Mouse (Mus musculus) embryonic facial prominence, embryonic 15.5 days (tissue): Measurements from ENCODE around the gene Mrpl48. TPM values are rescaled to one million over a fixed set of nuclear protein-coding genes. Genes with fewer than 3 reads are reported as not detected.

Experiments
- ATAC-seq: fragments of 200-750 bp; cut with Nextera tagmentation; 2 replicates; pipeline ENCODE4 v1.8.0; 2017; ENCODE audit warnings: low read depth, moderate TSS enrichment; ENCODE audit not compliant: insufficient number of reproducible peaks, low FRiP score, low TSS enrichment
- H3K27ac ChIP-seq: fragments of 300-500 bp; sonication (generic); replicated peaks from 2 replicates; pipeline ENCODE4 v1.5.1; 2015; ENCODE audit warnings: mild to moderate bottlenecking, inconsistent platforms
- H3K27me3 ChIP-seq: fragments of 300-500 bp; sonication (generic); 2 replicates; pipeline ENCODE4 v1.6.1; 2015; ENCODE audit warnings: inconsistent platforms
- H3K36me3 ChIP-seq: fragments of 300-500 bp; sonication (generic); 2 replicates; pipeline ENCODE4 v1.6.1; 2015; ENCODE audit warnings: mild to moderate bottlenecking, inconsistent platforms
- H3K4me1 ChIP-seq: fragments of 300-500 bp; sonication (generic); 2 replicates; pipeline ENCODE4 v1.6.1; 2015; ENCODE audit warnings: inconsistent platforms
- H3K4me2 ChIP-seq: fragments of 300-500 bp; sonication (generic); replicated peaks from 2 replicates; pipeline ENCODE4 v1.6.1; 2015; ENCODE audit warnings: mild to moderate bottlenecking, inconsistent platforms
- H3K4me3 ChIP-seq: fragments of 300-500 bp; sonication (generic); replicated peaks from 2 replicates; pipeline ENCODE4 v1.5.1; 2015; ENCODE audit warnings: mild to moderate bottlenecking, inconsistent platforms
- H3K9ac ChIP-seq: fragments of 300-500 bp; sonication (generic); 2 replicates; pipeline ENCODE4 v1.6.1; 2015; ENCODE audit warnings: inconsistent platforms
- H3K9me3 ChIP-seq: fragments of 300-500 bp; sonication (generic); replicated peaks from 2 replicates; pipeline ENCODE4 v1.6.1; 2016; ENCODE audit warnings: inconsistent platforms
- WGBS: fragments of 180-500 bp; shearing (Covaris S2); methylation state at CpG from one replicate; pipeline ENCODE4 v1.1.7; 2015; 5-methylcytosine and 5-hydroxymethylcytosine counted together
- polyA plus RNA-seq: library from polyadenylated mRNA; unstranded; fragments of >200 nt; fragmentation: Nextera tagmentation; extraction: Ambion mirVana; gene quantifications from 2 replicates; pipeline ENCODE4 v1.2.1, GENCODE M21; 2015

Mrpl48 gene
- polyA plus RNA-seq, 1 experiment from 2014 or later = 75.0 TPM

GRCm38 (mm10) chr7:100503076-100503475, 105.0 kb downstream of the Mrpl48 start:
- H3K9ac ChIP-seq = no peak overlapping the region
- no peak overlapping the region for H3K4me2 ChIP-seq
- no peak overlapping the region for H3K27ac ChIP-seq
- no peaks in the 10 kb centered on the region; the same call in 1 of the 2 replicates for H3K27me3 ChIP-seq
- no peaks in the 10 kb centered on the region for H3K9me3 ChIP-seq
- WGBS = 87% methylated on average over 5 of the region's 5 CpGs
- no peak overlapping the region for H3K4me3 ChIP-seq
- H3K4me1 ChIP-seq = no peaks in the 10 kb centered on the region
- no peak for ATAC-seq
- H3K36me3 ChIP-seq = peaks cover 15% of the 10 kb centered on the region; the same call in 1 of the 2 replicates

GRCm38 (mm10) chr7:100502374-100502922, 105.7 kb downstream of the Mrpl48 start:
- no peak overlapping the region for H3K9ac ChIP-seq
- H3K4me1 ChIP-seq = no peaks in the 10 kb centered on the region
- ATAC-seq = no peak
- H3K27ac ChIP-seq = no peak overlapping the region
- no peak overlapping the region for H3K4me2 ChIP-seq
- H3K27me3 ChIP-seq = no peaks in the 10 kb centered on the region; the same call in 1 of the 2 replicates
- H3K36me3 ChIP-seq = peaks cover 21% of the 10 kb centered on the region; the same call in 1 of the 2 replicates
- H3K4me3 ChIP-seq = no peak overlapping the region
- no peaks in the 10 kb centered on the region for H3K9me3 ChIP-seq
- WGBS = 72% methylated on average over 7 of the region's 7 CpGs

GRCm38 (mm10) chr7:100501844-100502373, 106.2 kb downstream of the Mrpl48 start:
- Histone ChIP-seq H3K36me3 (peaks cover 25% of the 10 kb centered on the region; the same call in 1 of the 2 replicates), H3K9me3 (no peaks in the 10 kb centered on the region), H3K9ac (no peak overlapping the region), H3K27me3 (no peaks in the 10 kb centered on the region; the same call in 1 of the 2 replicates), H3K4me1 (0 out of 2 replicates have a peak, but pooled peaks cover 1% of the 10 kb centered on the region), H3K4me2 (no peak overlapping the region), H3K4me3 (no peak overlapping the region), H3K27ac (no peak overlapping the region)
- no peak for ATAC-seq
- WGBS = 53% methylated on average over 2 of the region's 2 CpGs

GRCm38 (mm10) chr7:100501027-100501843, 106.9 kb downstream of the Mrpl48 start:
- Histone ChIP-seq H3K36me3 (peaks cover 28% of the 10 kb centered on the region; the same call in 1 of the 2 replicates), H3K9ac (no peak overlapping the region), H3K27ac (no peak overlapping the region), H3K4me2 (no peak overlapping the region), H3K9me3 (no peaks in the 10 kb centered on the region), H3K4me1 (peaks cover 8% of the 10 kb centered on the region), H3K4me3 (no peak overlapping the region), H3K27me3 (no peaks in the 10 kb centered on the region; the same call in 1 of the 2 replicates)
- ATAC-seq = no peak
- 70% methylated on average over 6 of the region's 6 CpGs for WGBS

GRCm38 (mm10) chr7:100500276-100500977, 107.7 kb downstream of the Mrpl48 start:
- no peak overlapping the region for H3K4me3 ChIP-seq
- no peak overlapping the region for H3K9ac ChIP-seq
- H3K4me2 ChIP-seq = no peak overlapping the region
- H3K9me3 ChIP-seq = no peaks in the 10 kb centered on the region
- WGBS = 71% methylated on average over 16 of the region's 16 CpGs
- ATAC-seq = no peak
- no peaks in the 10 kb centered on the region for H3K27me3 ChIP-seq
- peaks cover 28% of the 10 kb centered on the region; the same call in 1 of the 2 replicates for H3K36me3 ChIP-seq
- H3K27ac ChIP-seq = no peak overlapping the region
- peaks cover 16% of the 10 kb centered on the region for H3K4me1 ChIP-seq

DNA sequence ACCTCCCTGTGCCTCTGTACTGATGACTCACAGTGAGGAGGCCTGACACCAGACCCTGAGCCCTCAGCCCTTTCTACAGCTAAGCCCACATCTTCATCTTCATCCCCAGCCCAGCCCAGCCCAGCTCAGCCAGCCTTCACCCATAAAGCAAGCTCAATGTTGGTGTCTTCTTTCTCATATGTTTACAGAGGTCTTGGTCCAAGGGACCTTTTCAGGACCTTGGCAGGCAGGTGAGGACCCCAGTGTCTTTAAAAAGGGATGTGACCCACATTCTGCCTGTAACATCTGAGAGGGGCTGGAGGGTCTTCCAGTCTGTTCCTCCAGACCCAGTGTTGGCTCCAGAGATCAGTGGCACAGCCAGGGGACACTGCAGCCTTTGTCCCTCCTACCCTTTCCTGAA, 108.6 kb downstream of the Mrpl48 start:
- H3K9me3 ChIP-seq = no peaks in the 10 kb centered on the region
- no peak for ATAC-seq
- H3K9ac ChIP-seq = no peak overlapping the region
- H3K4me2 ChIP-seq = no peak overlapping the region
- peaks cover 28% of the 10 kb centered on the region; the same call in 1 of the 2 replicates for H3K36me3 ChIP-seq
- H3K27me3 ChIP-seq = no peaks in the 10 kb centered on the region
- no peak overlapping the region for H3K4me3 ChIP-seq
- no peak overlapping the region for H3K27ac ChIP-seq
- H3K4me1 ChIP-seq = peaks cover 24% of the 10 kb centered on the region

DNA sequence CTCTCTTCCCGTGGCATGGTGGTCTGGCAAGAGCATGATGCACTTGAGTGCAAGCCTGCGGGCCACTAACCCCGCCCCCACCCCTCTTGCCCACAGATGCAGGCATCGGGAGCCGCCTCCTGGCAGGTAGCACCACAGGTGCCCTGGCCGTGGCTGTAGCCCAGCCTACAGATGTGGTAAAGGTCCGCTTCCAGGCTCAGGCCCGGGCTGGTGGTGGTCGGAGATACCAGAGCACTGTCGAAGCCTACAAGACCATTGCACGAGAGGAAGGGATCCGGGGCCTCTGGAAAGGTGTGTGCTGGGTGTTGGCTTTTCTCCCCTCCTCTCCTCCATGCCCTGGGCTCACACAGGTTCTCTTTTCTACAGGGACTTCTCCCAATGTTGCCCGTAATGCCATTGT, 110.1 kb downstream of the Mrpl48 start:
- no peak for ATAC-seq
- Histone ChIP-seq H3K9ac (no peak overlapping the region), H3K27ac (no peak overlapping the region), H3K4me1 (peaks cover 39% of the 10 kb centered on the region), H3K9me3 (no peaks in the 10 kb centered on the region), H3K27me3 (no peaks in the 10 kb centered on the region), H3K4me2 (no peak overlapping the region), H3K4me3 (no peak overlapping the region), H3K36me3 (peaks cover 28% of the 10 kb centered on the region; the same call in 1 of the 2 replicates)
- WGBS = 91% methylated on average over 13 of the region's 13 CpGs

DNA sequence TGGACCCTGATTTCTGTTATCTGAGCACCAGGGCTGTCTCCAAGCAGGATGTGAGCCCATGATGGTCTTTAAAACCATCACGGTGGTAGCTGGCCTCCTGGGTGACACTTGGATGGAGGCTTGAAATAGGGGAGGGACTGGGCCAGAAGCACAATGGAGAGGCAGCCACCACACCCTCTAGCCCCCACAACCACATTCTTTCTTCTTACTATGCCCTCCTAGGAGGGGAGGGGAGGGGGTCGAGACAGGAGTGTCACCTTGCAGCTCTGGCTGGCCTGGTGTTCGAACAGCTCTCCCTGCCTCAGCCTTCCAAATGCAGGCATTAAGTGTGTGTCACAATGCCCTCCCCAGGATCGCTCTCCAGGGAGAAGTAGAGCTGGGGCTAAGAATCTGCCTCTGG, 110.7 kb downstream of the Mrpl48 start:
- WGBS = 68% methylated on average over 4 of the region's 4 CpGs
- 0 out of 2 replicates have a peak, but pooled peaks cover 2% of the 10 kb centered on the region for H3K27me3 ChIP-seq
- ATAC-seq = no peak

DNA sequence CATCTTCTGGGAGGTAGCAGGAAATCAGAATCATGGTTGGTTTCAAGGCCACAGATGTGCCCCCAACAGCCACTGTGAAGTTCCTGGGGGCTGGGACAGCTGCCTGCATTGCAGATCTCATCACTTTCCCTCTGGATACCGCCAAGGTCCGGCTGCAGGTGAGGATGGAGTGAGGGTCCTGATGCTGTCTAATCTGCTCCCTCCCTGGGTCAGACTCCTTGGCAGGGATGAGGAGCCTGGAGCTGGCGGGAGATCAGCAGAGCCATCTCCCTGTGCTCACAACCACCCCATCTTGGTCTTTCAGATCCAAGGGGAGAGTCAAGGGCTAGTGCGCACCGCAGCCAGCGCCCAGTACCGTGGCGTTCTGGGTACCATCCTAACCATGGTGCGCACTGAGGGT, 111.3 kb downstream of the Mrpl48 start:
- peak overlapping the region; percentile 93; the same call in 1 of the 2 replicates for H3K4me2 ChIP-seq
- no peak overlapping the region for H3K4me3 ChIP-seq
- H3K9me3 ChIP-seq = no peaks in the 10 kb centered on the region
- H3K27me3 ChIP-seq = 0 out of 2 replicates have a peak, but pooled peaks cover 2% of the 10 kb centered on the region
- no peak for ATAC-seq
- H3K27ac ChIP-seq = no peak overlapping the region
- WGBS = 95% methylated on average over 9 of the region's 9 CpGs
- H3K4me1 ChIP-seq = peaks cover 46% of the 10 kb centered on the region
- no peak overlapping the region for H3K9ac ChIP-seq
- H3K36me3 ChIP-seq = peaks cover 28% of the 10 kb centered on the region; the same call in 1 of the 2 replicates

More for the DNA sequence above, 110.7 kb downstream of the Mrpl48 start:
- Histone ChIP-seq H3K9me3 (no peaks in the 10 kb centered on the region), H3K27ac (no peak overlapping the region), H3K4me3 (no peak overlapping the region), H3K4me1 (peaks cover 45% of the 10 kb centered on the region), H3K4me2 (no peak overlapping the region), H3K9ac (no peak overlapping the region), H3K36me3 (peaks cover 28% of the 10 kb centered on the region; the same call in 1 of the 2 replicates)

DNA sequence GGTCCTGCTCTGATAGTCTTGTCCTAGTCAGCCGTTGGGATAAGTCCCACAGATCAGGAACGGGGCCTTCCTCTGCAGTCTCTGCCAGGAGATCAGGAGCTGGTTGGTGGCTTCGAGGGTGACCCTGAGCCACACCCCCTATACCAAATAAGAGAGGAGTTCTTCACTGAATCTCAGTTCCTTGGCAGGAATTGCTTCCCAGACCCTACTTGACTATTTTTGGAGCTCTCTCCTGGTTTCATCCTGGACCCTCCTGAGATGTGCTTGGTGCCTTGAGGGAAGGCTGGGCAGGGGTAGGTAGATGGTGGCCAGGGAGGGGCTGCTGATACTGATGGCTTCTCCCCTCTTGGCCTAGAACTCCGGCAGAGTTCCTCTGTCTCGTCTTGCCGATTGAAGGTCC, 111.7 kb downstream of the Mrpl48 start:
- Histone ChIP-seq H3K9ac (no peak overlapping the region), H3K4me3 (peak overlapping the region; percentile 52; the same call in 1 of the 2 replicates), H3K27ac (peak overlapping the region; percentile 22; the same call in 1 of the 2 replicates), H3K4me1 (peaks cover 46% of the 10 kb centered on the region), H3K4me2 (peak overlapping the region; percentile 93), H3K9me3 (no peaks in the 10 kb centered on the region), H3K36me3 (peaks cover 28% of the 10 kb centered on the region; the same call in 1 of the 2 replicates), H3K27me3 (0 out of 2 replicates have a peak, but pooled peaks cover 2% of the 10 kb centered on the region)
- no peak for ATAC-seq
- 62% methylated on average over 6 of the region's 6 CpGs for WGBS
